Mouse (Mus musculus): ENCODE results near the gene F3.
"Not testable (repeated sequence)": the region's sequence is repeated elsewhere in the genome, so short reads cannot be mapped to it uniquely, and the experiment has no call there.

F3 gene

GRCm38 (mm10) chr3:121738742-121739342 is 15.5 kb downstream of the F3 start:
- no peak for DNase-seq (ENCODE audit: inconsistent ontology term)

GRCm38 (mm10) chr3:121739489-121740213 is 16.3 kb downstream of the F3 start:
- DNase-seq (ENCODE audit: inconsistent ontology term): no peak

- DNase-seq (ENCODE audit: inconsistent ontology term): not testable (repeated sequence)
Observed at GRCm38 (mm10) chr3:121741186-121741848, 18.0 kb downstream of the F3 start.

- DNase-seq (ENCODE audit: inconsistent ontology term): not testable (repeated sequence)
Observed at GRCm38 (mm10) chr3:121754319-121755090, 31.2 kb downstream of the F3 start.

- no peak for DNase-seq (ENCODE audit: inconsistent ontology term)
Observed at GRCm38 (mm10) chr3:121755152-121755551, 31.8 kb downstream of the F3 start.

GRCm38 (mm10) chr3:121758373-121758772 is 35.0 kb downstream of the F3 start:
- no peak for DNase-seq (ENCODE audit: inconsistent ontology term)

- no peak for DNase-seq (ENCODE audit: inconsistent ontology term)
Observed at GRCm38 (mm10) chr3:121762056-121762852, 38.9 kb downstream of the F3 start.

GRCm38 (mm10) chr3:121766048-121766447 is 42.7 kb downstream of the F3 start:
- DNase-seq (ENCODE audit: inconsistent ontology term): no peak

GRCm38 (mm10) chr3:121766818-121767217 is 43.5 kb downstream of the F3 start:
- DNase-seq (ENCODE audit: inconsistent ontology term): no peak

- no peak for DNase-seq (ENCODE audit: inconsistent ontology term)
Observed at GRCm38 (mm10) chr3:121768770-121769169, 45.4 kb downstream of the F3 start.

GRCm38 (mm10) chr3:121773336-121773735 is 50.0 kb downstream of the F3 start:
- DNase-seq (ENCODE audit: inconsistent ontology term): not testable (repeated sequence)

GRCm38 (mm10) chr3:121777943-121778342 is 54.6 kb downstream of the F3 start:
- peak; percentile 17 for DNase-seq (ENCODE audit: inconsistent ontology term)

GRCm38 (mm10) chr3:121783020-121783419 is 59.7 kb downstream of the F3 start:
- no peak for DNase-seq (ENCODE audit: inconsistent ontology term)
